ENCODE assay signal across 27 mouse cellular contexts in the genomic region with DNA sequence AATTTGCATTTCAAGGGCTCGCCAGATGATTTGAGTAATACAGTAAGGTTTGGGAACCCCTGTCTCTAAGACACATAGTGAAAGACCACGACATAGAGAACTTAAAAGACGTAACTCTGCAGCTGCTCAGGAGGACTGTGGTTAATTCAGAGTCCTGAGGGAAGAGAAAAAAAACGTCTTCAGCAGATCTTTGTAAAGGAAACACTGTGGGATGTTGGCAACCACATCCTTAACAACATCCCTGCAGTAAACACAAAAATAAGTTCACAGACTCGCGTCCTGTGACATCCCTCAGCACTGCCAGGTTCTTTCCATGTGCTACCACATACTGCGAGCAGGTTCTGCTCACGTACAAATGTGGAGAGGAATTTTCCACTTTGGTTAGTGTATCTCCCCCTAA. TPM values are rescaled to one million over a fixed set of nuclear protein-coding genes. Genes with fewer than 3 reads are reported as not detected.
DNase-seq lines count a peak whose midpoint lies in the region; ATAC-seq and TF ChIP-seq lines count a peak whose summit lies in the region.
"Had no signal": no experiment of that assay in that cellular context is flagged by ENCODE, and none has a peak within 500 bp of the region (broad histone marks: within the 10 kb centered on the region; RNA-seq: fewer than 3 reads in every experiment).

No protein-coding gene starts in this region.

- ATAC-seq in CD4-positive, CD25-positive, alpha-beta regulatory T cell, adult 4 months, result peak; percentile 76
- peak; percentile 58 for ATAC-seq in granulocyte monocyte progenitor cell, adult 5-6 weeks (replicated peaks; ENCODE audit: poor library complexity, severe bottlenecking)
- ATAC-seq in kidney, embryonic 16.5 days (ENCODE audit: low FRiP score, low TSS enrichment), result no peak
- no peak for ATAC-seq in forebrain, postnatal 0 days
- no peak for ATAC-seq in liver, embryonic 11.5 days (replicated peaks; ENCODE audit: low FRiP score)
- ATAC-seq: forebrain, embryonic 15.5 days; hindbrain, postnatal 0 days; liver, postnatal 0 days; midbrain, embryonic 16.5 days had no signal

- no peak overlapping the region for H3K4me2 ChIP-seq in kidney, embryonic 16.5 days (replicated peaks; ENCODE audit: low read depth, low read length)
- H3K4me2 ChIP-seq in forebrain, postnatal 0 days (ENCODE audit: low read depth), result no peak overlapping the region
- no peak overlapping the region for H3K4me2 ChIP-seq in liver, embryonic 11.5 days
- H3K4me2 ChIP-seq: embryonic facial prominence, embryonic 12.5 days; forebrain, embryonic 15.5 days; heart, embryonic 12.5 days had no signal

- peak overlapping the region; percentile 92 for H3K27ac ChIP-seq in thymus, adult 2 months (ENCODE audit: control insufficient read depth, insufficient read depth, low read length)
- H3K27ac ChIP-seq in kidney, embryonic 16.5 days (ENCODE audit: low read length), result no peak overlapping the region
- no peak overlapping the region for H3K27ac ChIP-seq in forebrain, postnatal 0 days (ENCODE audit: low read depth, low read length)
- no peak overlapping the region for H3K27ac ChIP-seq in liver, embryonic 11.5 days (ENCODE audit: low read depth, low read length)
- H3K27ac ChIP-seq: embryonic facial prominence, embryonic 12.5 days; forebrain, embryonic 15.5 days; hindbrain, embryonic 10.5 days; hindbrain, postnatal 0 days had no signal

- DNase-seq in 416B (ENCODE audit: low read depth), result peak; percentile 20
- peak; percentile 40 for DNase-seq in thymus, adult 2 months
- DNase-seq in frontal cortex, postnatal 14 days (ENCODE audit: low spot score in 2 of 2), result no peak
- DNase-seq in forebrain, postnatal 0 days, result no peak
- DNase-seq in liver, embryonic 11.5 days (ENCODE audit: low spot score), result no peak
- DNase-seq: cerebellum, adult 9-10 months; kidney, adult 2 months; kidney, postnatal 25 days; left cerebral cortex, postnatal 4 days; liver; liver, postnatal 0 days; lung, postnatal 10 days had no signal

- 8% methylated on average over 8 of the region's 8 CpGs for WGBS in thymus, adult 2 months
- 70% methylated on average over 8 of the region's 8 CpGs for WGBS in kidney, embryonic 16.5 days
- WGBS in forebrain, postnatal 0 days, result 58% methylated on average over 8 of the region's 8 CpGs
- WGBS in liver, embryonic 11.5 days, result 40% methylated on average over 8 of the region's 8 CpGs

- TF ChIP-seq POLR2A in thymus, adult 2 months (IDR thresholded peaks at IDR 0.05; ENCODE audit: control insufficient read depth, extremely low read depth, insufficient read depth, low read length, poor library complexity), result no peak

- peaks cover 23% of the 10 kb centered on the region for H3K4me1 ChIP-seq in thymus, adult 2 months (replicated peaks; ENCODE audit: control insufficient read depth, insufficient read depth, low read length)
- no peaks in the 10 kb centered on the region for H3K4me1 ChIP-seq in kidney, embryonic 16.5 days (ENCODE audit: insufficient read depth, low read length)
- no peaks in the 10 kb centered on the region for H3K4me1 ChIP-seq in forebrain, postnatal 0 days (ENCODE audit: insufficient read depth)
- H3K4me1 ChIP-seq in liver, embryonic 11.5 days (replicated peaks; ENCODE audit: control insufficient read depth, insufficient read depth, low read length), result no peaks in the 10 kb centered on the region
- H3K4me1 ChIP-seq: embryonic facial prominence, embryonic 12.5 days; forebrain, embryonic 15.5 days; heart, embryonic 12.5 days; hindbrain, embryonic 10.5 days had no signal

- no peaks in the 10 kb centered on the region for H3K9me3 ChIP-seq in kidney, embryonic 16.5 days (ENCODE audit: low read length)
- H3K9me3 ChIP-seq in forebrain, postnatal 0 days (ENCODE audit: low read length), result no peaks in the 10 kb centered on the region
- H3K9me3 ChIP-seq in liver, embryonic 11.5 days (ENCODE audit: control insufficient read depth, low read length), result no peaks in the 10 kb centered on the region
- H3K9me3 ChIP-seq: embryonic facial prominence, embryonic 12.5 days; forebrain, embryonic 15.5 days; heart, embryonic 12.5 days; hindbrain, embryonic 10.5 days had no signal

- TF ChIP-seq CTCF in thymus, adult 2 months (IDR thresholded peaks at IDR 0.05; ENCODE audit: borderline replicate concordance, control insufficient read depth, extremely low read depth, insufficient read depth, low read length, poor library complexity), result no peak
- TF ChIP-seq CTCF in forebrain, postnatal 0 days (IDR thresholded peaks at IDR 0.05; ENCODE audit: low read depth), result no peak

- no peaks in the 10 kb centered on the region for H3K36me3 ChIP-seq in thymus, adult 2 months (ENCODE audit: control insufficient read depth, insufficient read depth, low read length)
- H3K36me3 ChIP-seq in kidney, embryonic 16.5 days (ENCODE audit: insufficient read depth, low read length), result no peaks in the 10 kb centered on the region
- H3K36me3 ChIP-seq in forebrain, postnatal 0 days (ENCODE audit: insufficient read depth), result no peaks in the 10 kb centered on the region
- no peaks in the 10 kb centered on the region for H3K36me3 ChIP-seq in liver, embryonic 11.5 days (ENCODE audit: control insufficient read depth, insufficient read depth, low read length)
- H3K36me3 ChIP-seq: embryonic facial prominence, embryonic 12.5 days; forebrain, embryonic 15.5 days; heart, embryonic 12.5 days; hindbrain, embryonic 10.5 days had no signal

- no peak overlapping the region for H3K4me3 ChIP-seq in thymus, adult 2 months (ENCODE audit: control insufficient read depth, insufficient read depth, low read length)
- H3K4me3 ChIP-seq in kidney, embryonic 16.5 days (ENCODE audit: low read length), result no peak overlapping the region
- no peak overlapping the region for H3K4me3 ChIP-seq in forebrain, postnatal 0 days (ENCODE audit: low read depth, low read length)
- H3K4me3 ChIP-seq in liver, embryonic 11.5 days (ENCODE audit: low read depth, low read length), result no peak overlapping the region
- H3K4me3 ChIP-seq: embryonic facial prominence, embryonic 12.5 days; forebrain, embryonic 15.5 days; heart, embryonic 12.5 days; hindbrain, embryonic 10.5 days had no signal

- H3K9ac ChIP-seq in kidney, embryonic 16.5 days (replicated peaks; ENCODE audit: low read length), result no peak overlapping the region
- H3K9ac ChIP-seq in forebrain, postnatal 0 days, result no peak overlapping the region
- no peak overlapping the region for H3K9ac ChIP-seq in liver, embryonic 11.5 days (ENCODE audit: low read depth, low read length)
- H3K9ac ChIP-seq: embryonic facial prominence, embryonic 12.5 days; forebrain, embryonic 15.5 days; heart, embryonic 12.5 days; liver, postnatal 0 days had no signal

- H3K27me3 ChIP-seq in thymus, adult 2 months (ENCODE audit: control insufficient read depth, insufficient read depth, low read length), result no peaks in the 10 kb centered on the region
- no peaks in the 10 kb centered on the region for H3K27me3 ChIP-seq in kidney, embryonic 16.5 days (ENCODE audit: insufficient read depth, low read length)
- no peaks in the 10 kb centered on the region for H3K27me3 ChIP-seq in forebrain, postnatal 0 days (ENCODE audit: insufficient read depth, low read length)
- H3K27me3 ChIP-seq in liver, embryonic 11.5 days (replicated peaks; ENCODE audit: control insufficient read depth, insufficient read depth, low read length), result no peaks in the 10 kb centered on the region
- H3K27me3 ChIP-seq: embryonic facial prominence, embryonic 12.5 days; forebrain, embryonic 15.5 days; heart, embryonic 12.5 days had no signal

RNA-seq across cellular contexts. Expression of a gene that starts 48.9 kb away (rescaled TPM):
- polyA plus RNA-seq in CD4-positive, CD25-positive, alpha-beta regulatory T cell, adult 4 months (2017; shearing (Covaris generic)), result 10 to 100 TPM in 1 of 2 experiments, 1 to 10 TPM in 1; 5.6 to 11.5 TPM
- not detected in 2 replicates for total RNA-seq in granulocyte monocyte progenitor cell, adult 5-6 weeks (2014; fragmentation: Nextera tagmentation)
- total RNA-seq in granulocyte monocyte progenitor cell, adult 5-6 weeks (2017), result not detected in 2 replicates
- polyA plus RNA-seq in thymus, adult 2 months (2012; rRNA removed), result 2.6 and 3.9 TPM in 2 replicates
- 0.22 and 0.24 TPM in 2 replicates for polyA plus RNA-seq in kidney, embryonic 16.5 days (2015; fragmentation: Nextera tagmentation; extraction: Ambion mirVana)
- total RNA-seq in forebrain, postnatal 0 days (2014; rRNA removed), result 0.15 and 0.86 TPM in 2 replicates
- polyA plus RNA-seq in forebrain, postnatal 0 days (2015; fragmentation: Nextera tagmentation; extraction: Ambion mirVana), result 0.08 TPM in 2 replicates
- 0.13 and 0.33 TPM in 2 replicates for polyA plus RNA-seq in liver, embryonic 11.5 days (2014; fragmentation: Nextera tagmentation; extraction: Ambion mirVana)
- total RNA-seq: adrenal gland, adult 18-20 months; gastrocnemius, adult 18-20 months; hindbrain, postnatal 0 days; left cerebral cortex, adult 18-20 months; left cerebral cortex, postnatal 4 days; MEL had no signal
- polyA plus RNA-seq: forebrain, embryonic 15.5 days; gonadal fat pad, adult 2 months; hindbrain, postnatal 0 days; liver, postnatal 0 days; midbrain, embryonic 16.5 days; testis, adult 2 months had no signal

Comparison
In these comparisons a context has a peak if more than half of its experiments do, and no peak if none do; other contexts are left out.
1. DNase-seq: peak in 416B (single experiment) and thymus, adult 2 months (single experiment); none in frontal cortex, postnatal 14 days (0 of 2), forebrain, postnatal 0 days (single experiment) and liver, embryonic 11.5 days (single experiment).
2. ATAC-seq: peak in CD4-positive, CD25-positive, alpha-beta regulatory T cell, adult 4 months (single experiment) and granulocyte monocyte progenitor cell, adult 5-6 weeks (single experiment); none in kidney, embryonic 16.5 days (single experiment), forebrain, postnatal 0 days (single experiment) and liver, embryonic 11.5 days (single experiment).